Mouse (Mus musculus) embryo, embryonic 10 days (tissue): ENCODE measurements around the gene 1700019D03Rik.

Experiments
- DNase-seq: peaks from one replicate; pipeline ENCODE4 v3.0.0-alpha.2; 2015; ENCODE audit warnings: low spot score

1700019D03Rik gene

DNA sequence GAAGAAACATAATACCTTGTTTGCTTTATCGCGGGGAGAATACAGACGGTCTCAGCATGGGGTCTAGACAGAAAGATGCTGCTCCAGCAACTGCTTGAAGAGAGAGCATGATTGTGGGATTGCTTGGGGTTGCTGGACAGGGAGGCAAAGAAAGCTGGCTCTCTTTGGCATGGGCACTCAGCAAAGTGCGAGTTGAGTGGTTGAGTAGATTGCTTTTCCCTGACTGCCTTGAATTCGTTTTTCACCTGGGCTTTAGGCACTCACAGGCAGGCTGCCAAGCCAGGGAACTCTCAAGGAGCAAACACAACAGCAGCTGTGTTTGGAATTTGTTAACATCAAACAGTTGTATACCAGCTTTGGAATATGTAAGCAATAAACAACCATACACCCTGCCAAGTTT lies at the start of gene 1700019D03Rik:
Gene 1700019D03Rik (minus strand): TSS at position 101 of the 400 bp plus-strand sequence.
- DNase-seq = no peak

DNA sequence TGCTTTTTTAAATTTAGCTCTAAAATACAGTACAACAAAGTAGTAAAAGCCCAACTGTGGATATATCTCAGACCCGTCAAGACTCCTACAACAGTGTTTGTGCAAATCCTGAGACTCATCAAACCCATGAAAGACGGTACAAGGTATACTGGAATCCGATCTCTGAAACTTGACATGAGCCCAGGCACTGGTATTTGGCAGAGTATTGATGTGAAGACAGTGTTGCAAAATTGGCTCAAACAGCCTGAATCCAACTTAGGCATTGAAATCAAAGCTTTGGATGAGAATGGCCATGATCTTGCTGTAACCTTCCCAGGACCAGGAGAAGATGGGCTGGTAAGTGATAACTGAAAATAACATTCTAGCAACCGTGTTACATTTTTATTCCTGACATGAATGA lies 43.9 kb upstream of the 1700019D03Rik start:
- DNase-seq = no peak

DNA sequence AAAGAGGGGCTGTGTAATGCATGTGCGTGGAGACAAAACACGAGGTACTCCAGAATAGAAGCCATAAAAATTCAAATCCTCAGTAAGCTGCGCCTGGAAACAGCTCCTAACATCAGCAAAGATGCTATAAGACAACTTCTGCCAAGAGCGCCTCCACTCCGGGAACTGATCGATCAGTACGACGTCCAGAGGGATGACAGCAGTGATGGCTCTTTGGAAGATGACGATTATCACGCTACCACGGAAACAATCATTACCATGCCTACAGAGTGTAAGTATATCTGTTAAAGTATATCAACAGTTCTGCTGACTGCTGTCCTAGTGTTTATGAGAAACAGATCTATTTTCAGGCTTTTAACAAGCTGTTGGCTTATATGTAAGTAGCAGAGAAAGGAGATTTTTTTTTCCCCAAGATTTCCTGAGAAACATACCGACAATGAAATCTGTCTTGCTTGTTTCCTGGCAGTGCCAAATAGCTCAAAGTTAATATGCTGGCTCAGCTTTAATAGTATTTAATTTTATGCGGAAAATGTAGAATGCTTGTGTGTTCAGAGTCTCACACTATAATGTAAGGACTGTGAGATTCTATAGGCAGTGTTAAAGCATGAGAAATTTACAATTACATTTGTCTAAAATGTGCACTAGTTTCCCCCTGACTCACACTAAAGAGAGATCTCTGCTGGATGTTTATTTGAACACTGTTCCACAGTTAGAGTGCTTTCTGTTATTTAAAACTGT lies 42.1 kb upstream of the 1700019D03Rik start:
- DNase-seq = no peak

DNA sequence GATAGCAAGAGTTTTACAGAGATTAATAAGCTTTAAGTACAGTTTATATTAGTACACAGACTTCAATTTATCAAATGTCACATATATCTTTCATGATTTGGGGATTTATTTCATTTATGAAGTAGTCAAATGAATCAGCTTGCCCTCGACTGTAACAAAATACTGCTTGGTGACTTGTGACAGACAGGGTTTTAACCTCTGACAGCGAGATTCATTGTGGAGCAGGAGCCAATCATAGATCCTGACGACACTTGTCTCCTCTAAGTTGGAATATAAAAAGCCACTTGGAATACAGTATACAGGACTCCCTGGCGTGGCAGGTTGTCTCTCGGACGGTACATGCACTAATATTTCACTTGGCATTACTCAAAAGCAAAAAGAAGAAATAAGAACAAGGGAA lies 41.4 kb upstream of the 1700019D03Rik start, which contains the start of gene Mstn:
Gene Mstn (plus strand): TSS at position 301 of the 400 bp plus-strand sequence.
- DNase-seq = no peak

DNA sequence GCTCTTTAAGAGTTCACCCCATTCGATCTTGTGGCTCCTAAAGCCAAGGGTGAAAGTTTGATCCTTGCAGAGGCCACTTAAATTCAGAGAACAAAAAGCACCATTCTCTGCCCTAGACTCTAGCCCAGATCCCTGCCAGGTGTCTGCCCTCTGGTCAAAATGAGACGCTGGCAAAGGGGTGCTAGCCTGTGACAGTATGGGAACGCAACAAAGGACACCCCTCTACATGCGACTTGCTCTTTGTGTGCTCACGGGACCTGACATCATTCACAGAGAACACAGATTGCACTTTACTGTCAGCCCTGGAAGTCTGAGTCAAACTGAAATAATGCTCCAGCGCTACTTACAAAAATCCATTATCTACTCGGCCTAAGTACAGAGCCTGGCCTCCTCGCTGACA lies 40.5 kb upstream of the 1700019D03Rik start:
- peak; percentile 21 for DNase-seq

DNA sequence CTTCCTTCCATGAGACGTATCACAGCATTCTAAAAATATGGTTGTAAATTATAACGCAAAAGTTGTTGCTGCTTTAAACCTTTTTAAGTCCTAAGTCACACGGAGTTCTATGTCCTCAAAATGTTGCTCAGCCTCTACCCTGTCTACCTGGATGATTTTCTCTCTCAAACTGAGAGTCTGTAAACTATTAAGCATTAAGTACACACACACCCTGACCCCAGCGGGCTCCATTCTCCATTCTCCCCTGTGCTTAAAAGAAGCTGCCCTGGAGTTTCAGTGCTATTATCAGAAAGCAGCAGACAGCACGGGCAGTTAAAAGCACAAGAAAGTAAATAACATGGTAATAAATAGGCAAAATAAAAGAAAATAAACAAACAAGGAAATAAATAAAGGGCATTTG lies 39.1 kb upstream of the 1700019D03Rik start:
- DNase-seq = no peak

DNA sequence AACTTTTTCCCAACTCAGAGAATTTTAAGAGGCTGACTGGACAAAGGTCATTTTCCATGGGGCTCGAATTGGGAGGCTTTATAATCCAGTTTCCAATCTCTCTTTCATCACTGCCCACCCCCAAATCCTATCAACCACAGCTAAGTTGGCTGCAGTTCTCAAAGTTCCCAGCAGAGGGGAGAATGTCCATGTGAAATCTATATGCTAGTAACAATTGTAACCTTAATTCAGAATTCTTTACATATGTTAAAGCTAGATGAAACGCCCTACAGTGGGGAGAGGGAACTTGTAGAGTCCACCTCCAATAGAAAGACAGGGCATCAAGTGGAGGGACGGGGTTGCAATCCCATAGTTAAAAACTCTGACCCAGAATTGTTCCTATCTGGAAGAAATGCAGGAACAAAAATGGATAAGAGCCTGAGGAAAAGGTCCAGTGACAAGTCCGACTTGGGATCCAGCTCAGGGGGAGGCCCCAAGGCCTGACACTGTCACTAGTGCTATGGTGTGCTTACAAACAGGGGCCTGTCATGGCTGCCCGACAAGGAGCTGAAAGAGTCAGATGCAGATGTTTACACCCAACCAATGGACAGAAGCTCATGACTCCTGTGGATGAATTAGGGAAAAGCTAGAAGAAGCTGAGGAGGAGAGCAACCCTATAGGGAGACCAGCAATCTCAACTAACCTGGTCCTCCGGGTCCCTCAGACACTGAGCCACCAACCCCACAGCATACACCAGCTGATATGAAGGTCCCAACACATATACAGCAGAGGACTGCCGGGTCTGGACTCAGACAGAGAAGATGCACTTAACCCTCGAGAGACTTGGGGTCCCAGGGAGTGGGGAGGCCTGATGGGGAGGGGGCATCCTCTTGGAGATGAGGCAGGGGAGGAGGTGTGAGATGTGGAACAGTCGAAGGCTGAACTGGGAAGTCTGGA lies 33.4 kb upstream of the 1700019D03Rik start:
- DNase-seq = peak; percentile 64

DNA sequence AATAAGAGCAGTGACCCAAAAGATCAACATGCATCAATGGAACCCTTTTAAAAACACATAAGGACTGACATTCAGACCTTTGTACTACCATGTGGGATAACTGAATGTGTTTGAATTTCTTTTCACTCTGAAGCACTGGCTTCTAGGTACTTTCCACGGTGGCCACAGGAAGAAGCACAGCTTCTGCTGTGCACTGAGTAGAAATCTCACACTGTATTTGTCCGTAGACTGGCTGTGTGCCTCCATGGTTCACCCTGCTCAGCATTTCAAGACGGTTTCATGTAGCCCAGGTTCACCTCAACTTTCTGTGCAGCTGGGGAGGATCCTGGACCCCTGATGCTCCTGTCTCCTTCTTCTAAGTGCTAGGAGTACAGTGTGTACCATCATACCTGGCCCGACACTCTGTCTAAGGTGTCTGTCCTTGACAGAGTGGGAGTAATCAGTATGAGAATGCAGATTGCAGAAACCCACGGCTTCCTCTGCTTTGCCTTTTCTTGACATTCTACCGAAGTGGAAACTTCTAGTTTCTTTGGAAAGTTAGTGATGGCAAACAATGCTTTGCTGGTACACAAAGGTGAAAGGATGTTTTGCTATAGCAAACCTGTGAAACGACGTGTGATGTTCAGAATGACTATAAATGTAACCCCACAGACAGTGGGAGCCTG lies 29.9 kb upstream of the 1700019D03Rik start:
- no peak for DNase-seq

DNA sequence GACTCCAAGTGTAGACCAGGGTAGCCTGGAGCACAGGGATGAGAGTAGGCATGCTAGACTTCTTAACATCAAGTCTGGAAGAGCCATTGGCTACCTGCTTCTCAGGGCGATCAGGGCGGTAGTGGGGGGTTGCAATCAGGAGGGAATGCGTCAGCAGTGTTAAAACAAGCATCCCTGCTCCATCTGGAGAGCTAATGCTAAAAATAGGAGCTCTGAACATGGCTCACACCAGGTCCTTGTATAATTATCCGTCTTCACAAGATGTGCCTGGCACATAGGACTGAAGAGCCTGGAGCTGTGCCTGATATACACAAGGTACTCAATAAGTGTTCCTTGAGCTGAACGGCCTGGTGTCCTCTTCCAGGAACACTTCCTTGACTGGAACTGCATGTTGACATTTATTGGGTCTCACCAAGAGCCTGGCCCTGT lies 17.5 kb upstream of the 1700019D03Rik start:
- DNase-seq = no peak

DNA sequence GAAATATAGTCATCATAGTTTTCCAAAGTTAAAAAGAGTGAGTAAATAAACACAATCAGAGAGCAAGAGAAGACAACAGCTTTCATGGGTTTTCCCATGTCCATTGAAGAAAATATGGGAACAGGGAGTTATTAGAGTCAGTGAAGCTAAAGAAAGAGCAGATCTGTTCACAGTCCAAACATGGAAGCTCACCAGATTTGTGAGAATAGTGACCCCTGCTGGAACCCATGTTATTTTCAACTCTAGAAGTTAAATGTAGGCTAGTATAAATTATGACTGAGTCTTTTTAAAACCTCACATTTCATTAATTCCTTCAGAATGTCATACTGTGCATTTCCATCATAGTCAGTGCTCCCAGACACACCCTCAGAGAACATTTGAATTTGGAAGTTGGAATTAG lies 12.6 kb upstream of the 1700019D03Rik start:
- peak; percentile 33 for DNase-seq

DNA sequence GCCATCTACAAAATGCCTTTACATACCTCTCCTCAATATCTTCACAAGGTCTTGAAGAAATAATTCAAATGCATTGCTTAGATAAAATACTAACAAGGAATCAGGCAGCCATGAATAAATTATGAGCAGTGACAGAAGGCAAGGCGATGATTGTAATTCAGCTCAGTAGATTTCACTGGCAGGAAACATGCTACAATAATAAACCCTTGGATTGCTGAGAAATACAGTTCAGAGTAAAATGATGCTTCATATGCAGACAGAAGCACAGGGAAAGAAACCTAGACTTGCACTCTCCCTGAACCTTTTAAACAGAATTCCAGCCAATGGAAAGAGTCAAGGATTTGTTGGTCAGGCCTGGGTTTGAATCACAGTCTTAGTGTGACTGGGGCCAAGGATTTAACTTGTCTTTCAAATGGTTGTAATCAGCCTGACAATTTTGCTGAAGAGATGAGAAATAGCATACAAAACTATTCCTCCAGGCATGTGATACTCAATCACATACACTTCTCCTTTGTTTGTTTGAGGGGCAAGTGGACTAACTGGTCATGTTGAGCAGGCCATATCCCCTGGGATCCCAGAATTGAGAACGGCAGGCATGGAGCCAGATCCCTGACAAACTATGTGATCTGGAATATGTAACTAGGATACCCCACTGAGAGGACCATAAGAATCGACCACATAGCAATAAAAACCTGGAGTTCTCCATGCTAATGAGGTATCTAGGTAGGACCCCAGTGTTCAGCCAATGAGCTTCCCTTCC lies 1.1 kb downstream of the 1700019D03Rik start:
- no peak for DNase-seq

DNA sequence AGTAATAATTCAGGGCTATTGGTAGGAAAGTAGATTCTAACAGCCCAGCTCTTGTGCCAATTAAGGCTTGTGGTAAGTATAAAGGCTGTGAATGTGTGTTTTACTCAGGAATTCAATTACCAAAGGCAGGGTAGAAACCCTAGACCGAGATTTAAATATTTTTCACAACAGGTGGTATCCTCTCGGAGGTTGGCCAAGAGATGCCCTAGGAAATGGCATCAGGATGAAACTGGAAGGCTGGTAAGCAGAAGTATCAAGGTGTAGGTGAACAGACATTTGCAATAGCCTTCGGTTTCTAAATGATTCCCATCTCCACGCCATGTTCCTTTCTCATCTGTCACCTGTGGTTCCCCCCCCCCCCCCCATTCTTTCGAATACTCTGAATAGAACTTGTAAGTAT lies 4.4 kb downstream of the 1700019D03Rik start:
- DNase-seq = no peak

DNA sequence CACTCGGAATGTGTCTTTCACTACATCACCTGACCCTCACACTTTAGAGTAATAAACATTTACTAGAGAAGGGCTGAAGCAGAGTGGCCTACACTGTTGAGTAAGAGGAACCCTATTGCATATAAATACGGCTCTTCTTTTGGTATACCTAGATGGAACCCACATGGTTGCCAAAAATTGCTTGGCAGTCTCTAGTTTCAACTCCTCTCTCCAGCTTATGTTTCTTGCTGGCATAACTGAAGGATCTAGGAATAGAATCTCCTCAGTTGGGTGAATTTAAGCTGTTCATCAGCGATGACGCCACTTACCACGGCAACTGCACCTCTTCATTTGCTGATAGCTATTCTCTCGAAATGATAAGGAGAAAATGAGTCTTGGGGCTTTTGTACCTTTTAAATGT lies 5.3 kb downstream of the 1700019D03Rik start:
- DNase-seq = no peak

DNA sequence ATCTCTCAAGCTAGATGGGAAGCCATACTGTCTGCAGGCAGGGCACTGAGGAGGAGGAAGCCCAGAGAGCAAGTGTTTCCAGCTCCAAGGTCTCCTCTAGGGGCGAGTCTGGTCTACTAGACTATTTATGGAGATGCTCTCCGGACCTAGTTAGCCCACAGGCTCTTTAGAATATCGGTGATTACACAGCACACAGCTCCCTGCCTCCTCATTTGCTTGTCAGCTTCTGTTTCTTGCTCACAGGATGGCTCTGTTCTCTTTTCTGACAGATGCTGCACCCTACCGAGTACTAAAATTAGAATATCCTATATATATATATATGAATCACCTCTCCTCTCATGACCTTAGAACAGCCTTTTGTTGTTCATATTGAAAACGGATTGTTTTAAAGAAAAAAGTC lies 33.3 kb downstream of the 1700019D03Rik start:
- no peak for DNase-seq

DNA sequence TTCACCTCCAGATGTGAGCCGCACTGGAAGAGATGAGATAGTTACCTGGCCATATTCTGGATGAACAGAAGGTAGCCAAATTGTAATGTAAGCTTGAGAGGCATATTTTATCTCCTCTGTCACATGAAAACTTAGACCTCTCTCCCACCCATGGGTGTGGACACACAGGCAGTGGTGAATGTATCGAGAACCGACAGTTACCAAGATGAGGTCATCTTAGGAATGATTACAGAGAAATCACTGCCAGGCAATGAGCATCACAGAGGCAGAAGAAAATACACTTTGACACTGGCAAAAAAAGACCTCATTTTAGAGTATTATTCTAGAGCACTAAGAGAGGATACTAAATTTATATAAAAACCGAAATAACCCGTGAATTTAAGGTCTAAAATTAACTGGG lies 46.8 kb downstream of the 1700019D03Rik start:
- DNase-seq = no peak

DNA sequence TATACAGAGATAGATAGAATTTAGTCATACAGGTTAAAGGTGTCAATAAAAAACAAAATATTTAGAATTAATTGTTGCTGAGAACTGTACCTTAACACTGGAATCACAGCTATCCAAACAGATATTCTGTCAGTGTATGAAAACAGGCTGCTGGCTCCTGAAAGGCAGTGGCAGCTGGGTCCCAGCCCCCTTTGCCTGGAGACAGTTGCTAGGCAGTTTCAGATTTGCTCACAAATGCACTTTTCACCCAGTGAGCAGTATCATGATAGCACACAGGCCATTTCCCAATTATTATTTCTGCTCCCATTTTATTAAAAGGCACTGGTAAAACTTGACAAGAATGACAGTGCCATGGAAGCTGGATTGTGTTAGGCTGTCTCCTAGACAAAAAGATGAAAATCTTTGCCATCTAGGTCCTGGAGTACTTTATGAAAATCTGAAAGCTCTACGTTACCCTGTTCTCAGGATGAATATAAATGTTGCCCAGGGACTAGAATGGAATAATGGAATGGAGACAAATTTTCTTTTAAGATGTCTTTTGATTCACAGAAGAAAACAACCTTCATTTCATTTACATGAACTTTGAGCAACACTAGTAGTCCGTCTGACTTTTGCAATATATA lies 48.0 kb downstream of the 1700019D03Rik start:
- peak; percentile 9 for DNase-seq

DNA sequence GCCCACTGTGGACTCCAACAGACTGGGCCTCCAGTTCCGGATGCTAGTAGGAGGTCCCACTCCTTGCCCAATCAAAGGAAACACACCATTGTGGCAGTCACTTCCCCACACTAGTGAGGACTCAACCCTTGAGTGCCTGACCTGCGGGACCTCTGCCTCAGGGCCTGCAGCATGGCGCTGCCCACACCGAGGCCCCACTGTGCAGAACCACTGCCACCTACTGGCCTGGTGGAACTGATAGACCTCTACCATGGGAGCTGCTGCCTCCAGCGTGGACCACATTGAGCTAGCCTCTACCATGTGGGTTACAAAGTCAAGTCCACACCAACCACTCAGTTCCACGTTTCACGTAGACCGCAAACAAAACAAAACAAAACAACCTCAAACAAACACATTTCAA lies 55.4 kb downstream of the 1700019D03Rik start:
- DNase-seq = peak; percentile 18

DNA sequence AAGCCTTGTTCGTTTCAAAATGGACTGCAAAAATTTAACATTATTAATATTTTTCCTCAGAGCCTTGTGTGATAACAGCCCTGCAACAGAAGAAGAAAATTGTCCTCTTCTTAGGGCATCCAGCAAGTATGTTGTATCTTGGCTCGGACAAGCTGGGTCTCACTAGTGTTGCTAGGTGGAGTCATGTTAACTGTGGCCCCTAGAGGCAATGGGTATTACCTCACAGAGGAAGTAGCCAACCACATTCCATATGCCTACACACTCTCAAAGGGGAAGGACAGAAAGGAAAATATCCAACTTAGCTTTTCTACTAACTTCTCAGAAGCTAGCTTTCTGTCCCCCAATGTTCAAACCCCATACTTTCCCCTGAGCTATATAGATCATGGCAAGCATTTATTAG lies 56.9 kb downstream of the 1700019D03Rik start:
- no peak for DNase-seq

DNA sequence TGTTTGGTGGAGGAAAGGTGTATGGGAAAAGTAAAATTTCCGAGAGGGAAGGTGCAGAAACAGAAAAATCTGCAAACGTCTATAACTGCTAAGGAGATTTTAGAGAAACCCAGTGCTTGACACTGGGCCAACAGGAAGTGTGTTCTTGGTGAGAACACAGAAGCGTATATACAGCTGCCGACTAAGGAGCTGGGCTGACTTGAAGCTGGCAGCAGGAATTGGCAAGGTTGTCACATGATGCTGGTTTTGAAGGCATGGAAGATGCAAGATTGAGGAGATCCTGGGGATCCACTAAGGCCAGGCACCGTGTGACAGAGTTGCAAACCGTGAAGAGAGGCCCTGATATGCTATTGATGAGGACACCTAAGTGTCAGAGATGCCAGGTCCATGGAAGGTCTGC lies 59.8 kb downstream of the 1700019D03Rik start:
- DNase-seq = no peak

DNA sequence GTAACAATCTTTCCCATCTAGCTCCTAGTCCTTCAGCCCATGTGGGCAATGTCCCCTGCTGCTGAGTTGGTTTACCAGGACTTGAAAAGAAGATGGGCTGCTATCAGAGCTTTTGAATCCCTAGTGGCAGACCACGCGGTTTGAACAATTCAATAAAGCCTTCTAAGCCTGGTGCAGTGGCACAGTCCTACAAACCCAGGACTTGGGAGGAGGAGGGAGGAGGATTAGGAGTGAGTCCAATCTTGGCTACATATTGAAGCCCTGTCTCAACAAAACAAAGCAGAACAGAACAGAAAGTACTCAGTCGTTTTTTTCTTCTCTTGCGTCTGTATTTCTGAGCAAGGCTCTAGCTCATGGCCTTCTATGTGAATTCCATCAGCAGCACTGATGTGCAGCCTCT lies 63.2 kb downstream of the 1700019D03Rik start:
- no peak for DNase-seq

DNA sequence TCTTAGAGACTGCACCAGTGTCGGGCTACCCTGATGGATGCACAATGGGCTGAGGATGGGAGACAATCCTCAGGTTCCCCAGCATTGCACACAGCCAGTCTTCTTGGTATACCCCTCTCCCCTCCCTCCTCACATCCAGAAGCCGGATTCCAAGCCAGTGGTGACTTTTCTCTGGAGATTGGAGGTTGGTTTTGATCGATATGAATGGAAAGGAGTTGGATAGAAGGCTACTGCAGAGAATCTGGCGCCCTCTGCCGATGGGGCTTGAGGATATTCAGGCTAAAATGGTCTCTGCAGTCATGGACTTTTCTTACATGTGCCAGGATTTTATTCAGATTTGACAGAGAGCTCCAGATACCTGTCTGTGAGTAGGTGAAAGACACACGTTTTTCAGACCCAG lies 64.9 kb downstream of the 1700019D03Rik start:
- DNase-seq = peak; percentile 70
